Mouse (Mus musculus): Measurements from ENCODE around the gene Atg4d. TPM values are rescaled to one million over a fixed set of nuclear protein-coding genes. Genes with fewer than 3 reads are reported as not detected.
A peak's percentile ranks its signal among the peaks of the same experiment; 100 is the strongest.
"Not testable (repeated sequence)": the region's sequence is repeated elsewhere in the genome, so short reads cannot be mapped to it uniquely, and the experiment has no call there.

Gene Atg4d
- polyA plus RNA-seq, 1 experiment from 2014 or later = 38.6 TPM

DNA sequence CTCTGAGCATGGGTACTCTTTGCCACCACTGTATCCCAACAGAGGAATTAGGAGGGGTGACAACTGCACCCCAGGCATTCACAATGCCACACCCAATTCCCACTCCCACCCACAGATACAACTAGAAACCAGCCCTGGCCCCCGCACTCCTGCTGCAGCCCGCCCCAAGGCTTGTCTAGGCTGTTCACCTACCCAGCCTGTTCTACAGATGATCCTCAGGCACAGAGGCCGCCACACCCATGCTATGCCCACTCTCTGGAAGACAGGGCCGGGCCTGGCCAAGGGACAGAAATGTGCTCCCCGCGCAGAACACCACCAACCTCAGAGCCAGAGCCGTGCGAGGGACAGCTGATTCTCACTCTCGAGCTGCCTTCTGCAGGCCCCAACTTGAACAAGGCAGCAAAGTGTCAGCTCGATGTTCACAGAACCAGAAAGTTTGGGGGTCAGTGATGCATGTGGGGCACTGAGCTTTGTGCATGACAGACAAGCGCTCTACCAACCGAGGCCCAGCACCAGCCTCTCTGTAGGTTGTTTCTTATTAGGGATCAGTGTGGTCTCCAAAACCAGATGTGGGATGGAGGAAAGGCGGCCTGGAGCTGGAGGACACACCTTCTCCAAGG lies 13.9 kb upstream of the Atg4d start:
- Histone ChIP-seq H3K27ac (replicated peaks) (peak overlapping the region; percentile 74), H3K9me3 (ENCODE audit: control insufficient read depth, low read length) (no peaks in the 10 kb centered on the region), H3K36me3 (ENCODE audit: control insufficient read depth, insufficient read depth, low read length) (no peaks in the 10 kb centered on the region), H3K4me1 (replicated peaks; ENCODE audit: control insufficient read depth, insufficient read depth) (no peaks in the 10 kb centered on the region), H3K9ac (ENCODE audit: low read length) (no peak overlapping the region), H3K4me3 (ENCODE audit: low read depth, low read length) (no peak overlapping the region), H3K27me3 (ENCODE audit: control insufficient read depth, insufficient read depth, low read length) (peaks cover 3% of the 10 kb centered on the region; the same call in 1 of the 2 replicates), H3K4me2 (replicated peaks; ENCODE audit: low read depth) (no peak overlapping the region)
- TF ChIP-seq EP300 (optimal IDR thresholded peaks at IDR 0.05) (no peak), CTCF (IDR thresholded peaks at IDR 0.05; ENCODE audit: low read depth) (no peak)
- DNase-seq (ENCODE audit: low spot score) (no peak), ATAC-seq (ENCODE audit: low FRiP score, low TSS enrichment) (peak; percentile 40; the same call in 1 of the 2 replicates)
- WGBS = 37% methylated on average over 13 of the region's 13 CpGs

DNA sequence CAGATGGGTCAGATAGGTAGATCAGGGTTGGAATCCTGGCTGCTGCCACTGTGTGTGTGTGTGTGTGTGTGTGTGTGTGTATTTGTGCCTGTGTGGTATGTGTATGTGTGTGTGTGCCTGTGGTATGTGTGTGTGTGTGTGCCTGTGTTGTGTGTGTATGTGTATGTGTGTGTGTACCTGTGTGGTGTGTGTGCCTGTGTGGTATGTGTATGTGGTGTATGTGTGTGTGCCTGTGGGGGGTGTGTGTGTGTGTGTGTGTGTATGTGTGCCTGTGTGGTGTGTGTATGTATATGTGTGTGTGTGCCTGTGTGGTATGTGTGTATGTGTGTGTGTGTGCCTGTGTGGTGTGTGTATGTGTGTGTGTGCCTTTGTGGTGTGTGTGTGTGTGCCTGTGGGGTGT lies 10.4 kb upstream of the Atg4d start:
- TF ChIP-seq CTCF (IDR thresholded peaks at IDR 0.05; ENCODE audit: low read depth) = no peak
- no peak for TF ChIP-seq EP300 (optimal IDR thresholded peaks at IDR 0.05)
- DNase-seq (ENCODE audit: low spot score) (no peak), ATAC-seq (ENCODE audit: low FRiP score, low TSS enrichment) (no peak)
- Histone ChIP-seq H3K4me1 (replicated peaks; ENCODE audit: control insufficient read depth, insufficient read depth) (no peaks in the 10 kb centered on the region), H3K9ac (ENCODE audit: low read length) (no peak overlapping the region), H3K4me2 (replicated peaks; ENCODE audit: low read depth) (no peak overlapping the region), H3K27ac (replicated peaks) (no peak overlapping the region), H3K4me3 (ENCODE audit: low read depth, low read length) (no peak overlapping the region), H3K36me3 (ENCODE audit: control insufficient read depth, insufficient read depth, low read length) (no peaks in the 10 kb centered on the region), H3K9me3 (ENCODE audit: control insufficient read depth, low read length) (no peaks in the 10 kb centered on the region), H3K27me3 (ENCODE audit: control insufficient read depth, insufficient read depth, low read length) (no peaks in the 10 kb centered on the region)

DNA sequence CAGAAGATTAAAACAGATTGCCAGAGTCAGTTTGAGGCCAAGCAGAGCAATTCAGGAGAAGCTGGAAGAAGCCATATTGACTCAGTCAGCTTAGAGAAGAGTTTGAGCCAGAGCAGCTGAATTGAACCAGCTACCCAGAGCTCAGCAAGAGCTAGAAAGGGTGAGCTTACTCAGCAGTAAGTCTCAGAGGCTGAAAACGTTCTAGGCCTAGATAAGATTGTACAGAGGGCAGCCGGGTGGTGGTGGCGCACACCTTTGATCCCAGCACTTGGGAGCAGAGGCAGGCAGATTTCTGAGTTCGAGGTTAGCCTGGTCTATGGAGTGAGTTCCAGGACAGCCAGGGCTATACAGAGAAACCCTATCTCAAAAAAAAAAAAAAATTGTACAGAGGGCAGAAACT lies 8.7 kb upstream of the Atg4d start:
- H3K27me3 ChIP-seq (ENCODE audit: control insufficient read depth, insufficient read depth, low read length); H3K27ac ChIP-seq (replicated peaks); H3K9me3 ChIP-seq (ENCODE audit: control insufficient read depth, low read length); H3K36me3 ChIP-seq (ENCODE audit: control insufficient read depth, insufficient read depth, low read length); H3K4me1 ChIP-seq (replicated peaks; ENCODE audit: control insufficient read depth, insufficient read depth); H3K4me3 ChIP-seq (ENCODE audit: low read depth, low read length); H3K4me2 ChIP-seq (replicated peaks; ENCODE audit: low read depth); ATAC-seq (ENCODE audit: low FRiP score, low TSS enrichment); H3K9ac ChIP-seq (ENCODE audit: low read length); DNase-seq (ENCODE audit: low spot score): not testable (repeated sequence)
- WGBS = 83% methylated on average over 4 of the region's 4 CpGs

DNA sequence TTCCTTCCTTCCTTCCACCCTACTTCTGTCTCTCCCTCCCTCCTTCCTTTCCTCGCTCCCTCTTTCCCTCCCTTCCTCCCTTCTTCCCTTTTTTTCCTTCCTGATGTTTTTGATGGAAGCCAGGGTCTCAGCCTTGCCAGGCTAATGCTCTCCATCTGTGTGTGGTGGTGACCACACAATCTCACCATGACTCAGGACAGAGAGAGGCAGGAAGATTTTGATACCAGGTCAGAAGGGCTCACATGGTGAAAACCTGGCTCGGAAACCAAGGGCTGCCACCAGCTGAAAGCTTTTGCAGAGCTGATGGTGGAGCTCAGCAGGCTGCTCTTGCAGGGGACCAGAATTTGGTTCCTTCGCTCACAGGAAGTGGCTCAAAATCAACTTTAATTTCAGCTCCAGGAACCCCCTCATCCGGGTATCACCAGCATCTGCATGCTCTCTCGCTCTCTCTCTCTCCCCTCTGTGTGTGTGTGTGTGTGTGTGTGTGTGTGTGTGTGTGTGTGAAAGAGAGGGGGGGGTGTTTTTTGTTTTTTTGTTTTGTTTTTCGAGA lies 4.5 kb upstream of the Atg4d start:
- Histone ChIP-seq H3K4me1 (replicated peaks; ENCODE audit: control insufficient read depth, insufficient read depth) (peaks cover 4% of the 10 kb centered on the region; the same call in 1 of the 2 replicates), H3K27ac (replicated peaks) (no peak overlapping the region), H3K4me3 (ENCODE audit: low read depth, low read length) (no peak overlapping the region), H3K9me3 (ENCODE audit: control insufficient read depth, low read length) (no peaks in the 10 kb centered on the region), H3K36me3 (ENCODE audit: control insufficient read depth, insufficient read depth, low read length) (no peaks in the 10 kb centered on the region), H3K4me2 (replicated peaks; ENCODE audit: low read depth) (no peak overlapping the region), H3K27me3 (ENCODE audit: control insufficient read depth, insufficient read depth, low read length) (no peaks in the 10 kb centered on the region), H3K9ac (ENCODE audit: low read length) (no peak overlapping the region)
- DNase-seq (ENCODE audit: low spot score) (no peak), ATAC-seq (ENCODE audit: low FRiP score, low TSS enrichment) (no peak)
- TF ChIP-seq CTCF (IDR thresholded peaks at IDR 0.05; ENCODE audit: low read depth) = no peak
- TF ChIP-seq EP300 (optimal IDR thresholded peaks at IDR 0.05) = no peak
- 81% methylated on average over 6 of the region's 6 CpGs for WGBS

DNA sequence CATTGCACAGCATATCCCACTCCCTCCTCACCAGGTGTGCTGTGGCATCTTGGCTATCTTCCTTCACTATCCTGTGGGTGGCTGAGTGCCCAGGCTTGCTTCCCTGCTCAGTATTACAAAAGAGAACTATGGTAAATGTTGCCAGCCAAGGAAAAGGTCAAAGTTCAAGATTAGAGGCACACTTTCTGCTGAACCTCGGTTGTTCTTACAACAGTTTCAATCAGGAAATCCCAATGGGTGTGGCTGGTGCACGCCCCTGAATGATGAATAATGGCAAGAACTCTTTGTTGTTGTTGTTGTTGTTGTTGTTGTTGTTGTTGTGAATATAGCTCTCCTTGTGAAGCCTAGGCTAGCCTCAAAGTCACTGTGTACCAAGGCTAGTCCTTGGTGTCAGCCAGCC lies 3.3 kb upstream of the Atg4d start:
- TF ChIP-seq CTCF (IDR thresholded peaks at IDR 0.05; ENCODE audit: low read depth) (no peak), EP300 (optimal IDR thresholded peaks at IDR 0.05) (no peak)
- H3K9ac ChIP-seq (ENCODE audit: low read length) = no peak overlapping the region
- no peak overlapping the region for H3K4me2 ChIP-seq (replicated peaks; ENCODE audit: low read depth)
- H3K4me1 ChIP-seq (replicated peaks; ENCODE audit: control insufficient read depth, insufficient read depth) = peaks cover 4% of the 10 kb centered on the region; the same call in 1 of the 2 replicates
- no peak overlapping the region for H3K4me3 ChIP-seq (ENCODE audit: low read depth, low read length)
- 42% methylated on average over 2 of the region's 2 CpGs for WGBS
- ATAC-seq (ENCODE audit: low FRiP score, low TSS enrichment) (no peak), DNase-seq (ENCODE audit: low spot score) (no peak)
- H3K36me3 ChIP-seq (ENCODE audit: control insufficient read depth, insufficient read depth, low read length) = no peaks in the 10 kb centered on the region; the same call in 1 of the 2 replicates
- H3K27ac ChIP-seq (replicated peaks) = no peak overlapping the region
- no peaks in the 10 kb centered on the region for H3K9me3 ChIP-seq (ENCODE audit: control insufficient read depth, low read length)
- no peaks in the 10 kb centered on the region for H3K27me3 ChIP-seq (ENCODE audit: control insufficient read depth, insufficient read depth, low read length)

DNA sequence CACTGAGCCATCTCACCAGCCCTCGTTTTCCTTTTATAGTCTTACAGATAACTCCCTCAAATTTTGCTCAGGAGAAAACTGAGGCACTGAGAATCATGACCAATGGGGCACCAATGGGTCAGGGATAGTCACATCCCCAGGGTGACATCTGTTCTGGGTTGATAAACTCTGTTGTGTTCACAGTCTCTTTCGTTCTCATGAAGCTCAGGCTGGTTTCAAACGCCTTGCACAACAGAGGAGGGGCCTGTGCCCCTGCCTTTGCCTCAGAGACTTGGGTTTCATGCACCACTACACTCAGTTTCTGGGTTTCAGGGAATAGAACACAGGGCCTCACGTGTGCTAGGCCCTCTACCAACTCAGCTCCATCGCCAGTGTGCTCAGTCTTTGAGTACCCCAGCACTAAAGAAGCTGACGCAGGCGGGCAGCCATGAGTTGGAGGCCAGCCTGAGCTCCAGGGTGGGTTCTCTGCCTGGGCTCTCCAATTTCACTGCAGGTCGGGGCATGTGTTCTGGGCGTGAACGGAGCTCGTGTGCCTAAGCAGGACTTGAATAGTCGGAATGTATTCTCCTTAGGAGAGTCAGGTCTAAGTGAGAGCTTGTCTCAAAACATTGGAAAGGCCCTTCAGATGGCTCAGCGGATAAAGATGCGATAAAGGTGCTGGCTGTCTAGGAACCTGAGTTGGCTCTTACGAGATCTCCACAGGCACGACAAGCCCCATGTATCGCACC lies 657 bp upstream of the Atg4d start:
- H3K4me2 ChIP-seq (replicated peaks; ENCODE audit: low read depth) = peak overlapping the region; percentile 77
- no peaks in the 10 kb centered on the region for H3K9me3 ChIP-seq (ENCODE audit: control insufficient read depth, low read length)
- WGBS = 16% methylated on average over 17 of the region's 17 CpGs
- ATAC-seq (ENCODE audit: low FRiP score, low TSS enrichment) (peak; percentile 33), DNase-seq (ENCODE audit: low spot score) (no peak)
- peaks cover 12% of the 10 kb centered on the region for H3K36me3 ChIP-seq (ENCODE audit: control insufficient read depth, insufficient read depth, low read length)
- H3K9ac ChIP-seq (ENCODE audit: low read length) = peak overlapping the region; percentile 93
- H3K4me3 ChIP-seq (ENCODE audit: low read depth, low read length) = peak overlapping the region; percentile 98
- no peaks in the 10 kb centered on the region for H3K27me3 ChIP-seq (ENCODE audit: control insufficient read depth, insufficient read depth, low read length)
- H3K27ac ChIP-seq (replicated peaks) = peak overlapping the region; percentile 90
- TF ChIP-seq EP300 (optimal IDR thresholded peaks at IDR 0.05) (no peak), CTCF (IDR thresholded peaks at IDR 0.05; ENCODE audit: low read depth) (no peak)
- H3K4me1 ChIP-seq (replicated peaks; ENCODE audit: control insufficient read depth, insufficient read depth) = peaks cover 4% of the 10 kb centered on the region; the same call in 1 of the 2 replicates
